Mouse (Mus musculus): Measurements from ENCODE around the gene Snrpe. TPM values are rescaled to one million over a fixed set of nuclear protein-coding genes. Genes with fewer than 3 reads are reported as not detected.

The Snrpe gene
- polyA plus RNA-seq, 1 experiment = 48.6 TPM

- 42% methylated on average over 6 of the region's 6 CpGs for WGBS
- H3K4me3 ChIP-seq (ENCODE audit: insufficient read depth, low read depth, low read length) = no peak overlapping the region
Measured at GRCm38 (mm10) chr1:133610601-133611000, 510 bp upstream of the Snrpe start.

DNA sequence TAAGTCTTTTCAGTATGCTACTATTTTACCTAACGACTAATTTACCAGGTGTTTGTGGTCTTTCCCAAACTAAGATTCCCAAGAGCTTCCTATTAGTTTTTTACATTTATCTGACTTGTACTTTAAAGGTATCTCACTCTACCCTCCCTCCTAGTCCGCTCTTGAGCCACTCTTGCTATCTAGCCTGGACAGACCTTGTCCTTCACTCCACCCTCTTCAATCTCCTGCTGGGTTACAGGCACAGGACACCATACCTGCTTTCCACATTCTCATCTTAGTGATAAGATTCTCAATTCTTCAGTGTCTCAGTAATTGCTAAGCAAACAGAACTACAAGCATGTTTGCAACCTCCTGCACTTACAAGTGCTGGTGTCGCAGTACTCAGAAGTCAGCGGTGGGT, 6.9 kb downstream of the Snrpe start:
- peaks cover 4% of the 10 kb centered on the region for H3K36me3 ChIP-seq (ENCODE audit: control insufficient read depth, insufficient read depth, low read length)
- DNase-seq = no peak
- TF ChIP-seq POLR2A (IDR thresholded peaks at IDR 0.05; ENCODE audit: low read depth, low read length) (no peak), CTCF (conservative IDR thresholded peaks at IDR 0.05; ENCODE audit: insufficient read depth, insufficient read length, low read depth, low read length) (no peak)
- no peaks in the 10 kb centered on the region for H3K27me3 ChIP-seq (replicated peaks; ENCODE audit: control insufficient read depth, insufficient read depth, low read length)
- H3K4me1 ChIP-seq (ENCODE audit: control insufficient read depth, insufficient read depth, low read length) = no peaks in the 10 kb centered on the region
- no peak overlapping the region for H3K4me3 ChIP-seq (ENCODE audit: insufficient read depth, low read depth, low read length)
- H3K27ac ChIP-seq (ENCODE audit: insufficient read depth, low read depth, low read length) = no peak overlapping the region
- 97% methylated on average over 4 of the region's 4 CpGs for WGBS

More at GRCm38 (mm10) chr1:133610601-133611000, 510 bp upstream of the Snrpe start:
- H3K4me1 ChIP-seq (ENCODE audit: control insufficient read depth, insufficient read depth, low read length) = peaks cover 3% of the 10 kb centered on the region; the same call in 1 of the 2 replicates
- no peak for DNase-seq
- no peak overlapping the region for H3K27ac ChIP-seq (ENCODE audit: insufficient read depth, low read depth, low read length)
- no peak for TF ChIP-seq POLR2A (IDR thresholded peaks at IDR 0.05; ENCODE audit: low read depth, low read length)
- TF ChIP-seq CTCF (conservative IDR thresholded peaks at IDR 0.05; ENCODE audit: insufficient read depth, insufficient read length, low read depth, low read length) = no peak
- no peaks in the 10 kb centered on the region for H3K27me3 ChIP-seq (replicated peaks; ENCODE audit: control insufficient read depth, insufficient read depth, low read length)
- H3K36me3 ChIP-seq (ENCODE audit: control insufficient read depth, insufficient read depth, low read length) = no peaks in the 10 kb centered on the region; the same call in 1 of the 2 replicates

DNA sequence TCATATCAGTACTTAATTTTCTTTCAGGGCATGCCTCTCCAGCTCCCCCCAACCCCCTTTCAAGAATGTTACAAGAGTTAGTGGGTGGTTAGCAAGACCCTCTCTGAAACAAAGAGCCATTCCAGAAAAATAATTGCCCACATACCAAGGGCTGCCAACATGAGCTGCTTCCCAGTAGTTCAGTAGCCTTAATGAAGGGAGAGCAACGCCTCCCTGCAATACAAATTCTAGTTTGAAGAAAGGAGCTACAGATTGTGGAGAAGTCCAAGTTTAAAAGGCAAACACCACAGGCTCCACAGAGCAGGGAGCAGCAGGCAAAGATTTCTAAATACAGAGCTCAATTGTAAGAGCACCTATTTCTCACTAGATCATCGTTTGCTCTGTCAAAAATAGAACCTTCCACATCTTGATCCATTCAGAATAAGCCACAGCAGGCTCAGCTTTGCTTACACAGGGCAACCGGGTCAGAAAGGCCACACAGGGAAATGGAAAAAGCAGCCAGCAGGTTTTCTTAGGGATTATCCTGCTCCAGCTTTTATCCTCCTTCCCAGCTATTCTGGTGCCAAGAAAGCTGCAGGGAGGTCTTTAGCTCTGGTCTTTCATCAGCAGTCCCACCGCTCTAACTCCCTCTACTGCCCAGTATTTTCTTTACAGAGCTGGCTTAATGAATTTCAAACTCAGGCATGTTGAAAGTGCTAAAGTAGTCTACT, 13.6 kb downstream of the Snrpe start:
- H3K4me1 ChIP-seq (ENCODE audit: control insufficient read depth, insufficient read depth, low read length) = no peaks in the 10 kb centered on the region
- 20% methylated on average over 4 of the region's 4 CpGs for WGBS
- H3K27me3 ChIP-seq (replicated peaks; ENCODE audit: control insufficient read depth, insufficient read depth, low read length) = no peaks in the 10 kb centered on the region
- H3K36me3 ChIP-seq (ENCODE audit: control insufficient read depth, insufficient read depth, low read length) = no peaks in the 10 kb centered on the region
- DNase-seq = peak; percentile 22
- no peak overlapping the region for H3K27ac ChIP-seq (ENCODE audit: insufficient read depth, low read depth, low read length)
- H3K4me3 ChIP-seq (ENCODE audit: insufficient read depth, low read depth, low read length) = no peak overlapping the region
- TF ChIP-seq POLR2A (IDR thresholded peaks at IDR 0.05; ENCODE audit: low read depth, low read length) = no peak
- 0 out of 2 replicates have a peak, but pooled peaks have one; percentile 23 for TF ChIP-seq CTCF (conservative IDR thresholded peaks at IDR 0.05; ENCODE audit: insufficient read depth, insufficient read length, low read depth, low read length)

DNA sequence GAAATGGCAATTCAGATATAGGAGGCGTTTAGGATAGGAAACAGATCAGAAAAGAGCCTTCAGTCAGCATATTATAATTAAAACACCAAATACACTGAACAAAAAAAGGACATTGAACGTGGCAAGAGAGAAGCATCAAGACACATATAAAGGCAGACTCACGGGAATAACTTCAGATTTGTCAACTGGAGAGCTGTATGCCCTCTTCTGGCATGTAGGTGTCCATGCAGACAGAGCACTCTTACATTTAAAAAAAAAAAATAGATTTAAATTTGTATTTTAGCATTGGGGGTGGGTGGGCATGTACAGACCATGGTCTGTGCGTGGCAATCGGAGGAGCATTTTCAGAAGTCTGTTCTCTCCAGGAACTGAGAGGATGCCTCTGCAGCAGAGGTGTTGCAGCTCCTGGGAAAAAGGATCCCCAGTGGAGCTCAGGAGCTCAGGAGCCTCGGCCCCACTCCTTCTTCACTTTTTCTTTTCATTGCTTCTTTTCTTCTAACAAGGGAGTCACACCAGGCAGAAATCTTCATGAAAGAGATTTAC, 24.0 kb downstream of the Snrpe start:
- Histone ChIP-seq H3K4me3 (ENCODE audit: insufficient read depth, low read depth, low read length) (no peak overlapping the region), H3K27ac (ENCODE audit: insufficient read depth, low read depth, low read length) (no peak overlapping the region), H3K27me3 (replicated peaks; ENCODE audit: control insufficient read depth, insufficient read depth, low read length) (no peaks in the 10 kb centered on the region), H3K4me1 (ENCODE audit: control insufficient read depth, insufficient read depth, low read length) (no peaks in the 10 kb centered on the region), H3K36me3 (ENCODE audit: control insufficient read depth, insufficient read depth, low read length) (no peaks in the 10 kb centered on the region)
- peak; percentile 18 for DNase-seq
- 65% methylated on average over 6 of the region's 6 CpGs for WGBS
- no peak for TF ChIP-seq CTCF (conservative IDR thresholded peaks at IDR 0.05; ENCODE audit: insufficient read depth, insufficient read length, low read depth, low read length)
- TF ChIP-seq POLR2A (IDR thresholded peaks at IDR 0.05; ENCODE audit: low read depth, low read length) = no peak

GRCm38 (mm10) chr1:133571293-133571692, 38.8 kb downstream of the Snrpe start:
- DNase-seq = no peak
- Histone ChIP-seq H3K4me1 (ENCODE audit: control insufficient read depth, insufficient read depth, low read length) (no peaks in the 10 kb centered on the region), H3K27me3 (replicated peaks; ENCODE audit: control insufficient read depth, insufficient read depth, low read length) (no peaks in the 10 kb centered on the region), H3K4me3 (ENCODE audit: insufficient read depth, low read depth, low read length) (no peak overlapping the region), H3K27ac (ENCODE audit: insufficient read depth, low read depth, low read length) (no peak overlapping the region), H3K36me3 (ENCODE audit: control insufficient read depth, insufficient read depth, low read length) (no peaks in the 10 kb centered on the region)
- 52% methylated on average over 11 of the region's 11 CpGs for WGBS
- TF ChIP-seq CTCF (conservative IDR thresholded peaks at IDR 0.05; ENCODE audit: insufficient read depth, insufficient read length, low read depth, low read length) = no peak
- no peak for TF ChIP-seq POLR2A (IDR thresholded peaks at IDR 0.05; ENCODE audit: low read depth, low read length)

Other genes starting within 250 kb of the Snrpe start
- 5.4 and 5.6 TPM in 2 replicates for gene Etnk2, start 246.7 kb downstream of the Snrpe start, polyA plus RNA-seq (2012; rRNA removed)
- 46.7 and 51.2 TPM in 2 replicates for gene Sox13, start 185.9 kb downstream of the Snrpe start, polyA plus RNA-seq (2012; rRNA removed)
- 2.2 and 2.5 TPM in 2 replicates for gene Zbed6, start 50.6 kb upstream of the Snrpe start, polyA plus RNA-seq (2012; rRNA removed)
- gene Gm38394, start 51.0 kb upstream of the Snrpe start, polyA plus RNA-seq (2012; rRNA removed) = 2.1 and 2.2 TPM in 2 replicates
- gene Lax1, start 79.8 kb upstream of the Snrpe start, polyA plus RNA-seq (2012; rRNA removed) = 0.34 and 1.8 TPM in 2 replicates
- 4.9 and 6.1 TPM in 2 replicates for gene Atp2b4, start 190.8 kb upstream of the Snrpe start, polyA plus RNA-seq (2012; rRNA removed)